ENCODE assay signal across 34 mouse cellular contexts in genomic region chr12:117632133-117632532, GRCm38 (mm10).
DNase-seq lines count a peak whose midpoint lies in the region; ATAC-seq and TF ChIP-seq lines count a peak whose summit lies in the region.
"Had no signal": no experiment of that assay in that cellular context is flagged by ENCODE, and none has a peak within 500 bp of the region (broad histone marks: within the 10 kb centered on the region; RNA-seq: fewer than 3 reads in every experiment).

No protein-coding gene starts in this region.

- no peaks in the 10 kb centered on the region for H3K36me3 ChIP-seq in heart, embryonic 13.5 days
- H3K36me3 ChIP-seq: embryonic facial prominence, embryonic 10.5 days; embryonic facial prominence, embryonic 13.5 days; forebrain, embryonic 12.5 days; forebrain, embryonic 15.5 days; G1E; heart, embryonic 10.5 days; heart, embryonic 15.5 days; hindbrain, embryonic 10.5 days; hindbrain, embryonic 13.5 days had no signal

- H3K27me3 ChIP-seq in heart, embryonic 13.5 days (replicated peaks), result no peaks in the 10 kb centered on the region
- H3K27me3 ChIP-seq: CH12.LX; embryonic facial prominence, embryonic 13.5 days; heart, embryonic 15.5 days; hindbrain, embryonic 13.5 days; Patski had no signal

- H3K9ac ChIP-seq in heart, embryonic 13.5 days, result no peak overlapping the region
- H3K9ac ChIP-seq: embryonic facial prominence, embryonic 13.5 days; forebrain, embryonic 12.5 days; forebrain, embryonic 15.5 days; heart, embryonic 15.5 days; hindbrain, embryonic 13.5 days had no signal

- no peak for ATAC-seq in heart, embryonic 13.5 days (ENCODE audit: extremely low read depth, insufficient number of reproducible peaks, low FRiP score, low TSS enrichment)
- ATAC-seq: forebrain, embryonic 15.5 days; hindbrain, embryonic 16.5 days; inflammation-experienced regulatory T-cells, adult 6 months; intestine, embryonic 16.5 days; Patski had no signal

- H3K4me2 ChIP-seq in heart, embryonic 13.5 days, result no peak overlapping the region
- H3K4me2 ChIP-seq: embryonic facial prominence, embryonic 13.5 days; forebrain, embryonic 12.5 days; forebrain, embryonic 15.5 days; heart, embryonic 15.5 days; hindbrain, embryonic 13.5 days had no signal

- H3K27ac ChIP-seq in heart, embryonic 13.5 days (replicated peaks), result peak overlapping the region; percentile 32
- peak overlapping the region; percentile 51; the same call in 1 of the 2 replicates for H3K27ac ChIP-seq in left cerebral cortex, adult 2 months
- peak overlapping the region; percentile 70; the same call in 1 of the 2 replicates for H3K27ac ChIP-seq in cortical plate, adult 2 months (ENCODE audit: insufficient read depth, low read length)
- H3K27ac ChIP-seq: embryonic facial prominence, embryonic 10.5 days; embryonic facial prominence, embryonic 13.5 days; forebrain, embryonic 12.5 days; forebrain, embryonic 15.5 days; heart, embryonic 10.5 days; heart, embryonic 15.5 days; hindbrain, embryonic 10.5 days; hindbrain, embryonic 13.5 days had no signal

- 35% methylated on average over 1 of the region's 1 CpGs for WGBS in heart, embryonic 13.5 days

- no peak; the same call in 1 of the 2 replicates for TF ChIP-seq CTCF in left cerebral cortex, adult 2 months (IDR thresholded peaks at IDR 0.05)
- no peak for TF ChIP-seq CTCF in cortical plate, adult 2 months (IDR thresholded peaks at IDR 0.05; ENCODE audit: extremely low read depth, insufficient read depth, low read length)

- no peak for TF ChIP-seq POLR2A in cortical plate, adult 2 months (IDR thresholded peaks at IDR 0.05; ENCODE audit: extremely low read depth, insufficient read depth, low read length)

- H3K4me3 ChIP-seq in heart, embryonic 13.5 days, result no peak overlapping the region
- no peak overlapping the region for H3K4me3 ChIP-seq in left cerebral cortex, adult 2 months
- H3K4me3 ChIP-seq in cortical plate, adult 2 months (ENCODE audit: insufficient read depth, low read length), result no peak overlapping the region
- H3K4me3 ChIP-seq: embryonic facial prominence, embryonic 10.5 days; embryonic facial prominence, embryonic 13.5 days; erythroblast, embryonic 14.5 days; forebrain, embryonic 12.5 days; forebrain, embryonic 15.5 days; heart, embryonic 10.5 days; heart, embryonic 15.5 days; hindbrain, embryonic 10.5 days; hindbrain, embryonic 13.5 days had no signal

- H3K9me3 ChIP-seq in heart, embryonic 13.5 days, result no peaks in the 10 kb centered on the region
- H3K9me3 ChIP-seq: embryonic facial prominence, embryonic 10.5 days; embryonic facial prominence, embryonic 13.5 days; forebrain, embryonic 12.5 days; forebrain, embryonic 15.5 days; heart, embryonic 10.5 days; heart, embryonic 15.5 days; hindbrain, embryonic 10.5 days; hindbrain, embryonic 13.5 days had no signal

- intact Hi-C loops in left cerebral cortex, adult 2 months (cut with DNase I), result no loop called here
- intact Hi-C loops in left cerebral cortex, postnatal 4 days (cut with DNase I), result no loop called here

- DNase-seq in heart, adult 9 months (ENCODE audit: low spot score in 2 of 2), result no peak
- DNase-seq in left cerebral cortex, adult 2 months (ENCODE audit: extremely low spot score in 1 of 2, low spot score in 2 of 2), result no peak
- no peak for DNase-seq in left cerebral cortex, postnatal 4 days
- no peak for DNase-seq in gastrocnemius, adult 8-10 months (ENCODE audit: low spot score in 2 of 2)
- DNase-seq: adrenal gland, postnatal 10 days; adrenal gland, postnatal 36 days; B cell, adult 2 months; cerebellum, adult 11 months; cerebellum, adult 2 months; cerebellum, adult 9-11 months; cerebellum, postnatal 25 days; embryo, embryonic 11 days; gastrocnemius, postnatal 10 days; gastrocnemius, postnatal 36 days; heart, adult 11 months; heart, postnatal 10 days; heart, postnatal 36 days had no signal

- peaks cover 20% of the 10 kb centered on the region for H3K4me1 ChIP-seq in heart, embryonic 13.5 days
- peaks cover 6% of the 10 kb centered on the region for H3K4me1 ChIP-seq in cortical plate, adult 2 months (ENCODE audit: control insufficient read depth, insufficient read depth, low read length)
- H3K4me1 ChIP-seq: embryonic facial prominence, embryonic 13.5 days had no signal
